Mouse (Mus musculus): ENCODE results near the gene Pip5k1b. TPM values are rescaled to one million over a fixed set of nuclear protein-coding genes. Genes with fewer than 3 reads are reported as not detected.

The Pip5k1b gene
- total and polyA plus RNA-seq, 3 experiments = 14.6 to 23.1 (median 22.2) TPM

- peak; percentile 26 to 27 for DNase-seq
- Histone ChIP-seq H3K4me1 (ENCODE audit: control insufficient read depth, insufficient read depth, low read length) (peaks cover 7% of the 10 kb centered on the region), H3K27ac (peak overlapping the region; percentile 54), H3K9ac (ENCODE audit: low read depth, low read length) (no peak overlapping the region), H3K4me3 (no peak overlapping the region), H3K27me3 (ENCODE audit: control insufficient read depth, insufficient read depth, low read length) (no peaks in the 10 kb centered on the region), H3K36me3 (ENCODE audit: control insufficient read depth, insufficient read depth, low read length) (no peaks in the 10 kb centered on the region), H3K79me2 (replicated peaks; ENCODE audit: control insufficient read depth, insufficient read depth, low read length) (no peaks in the 10 kb centered on the region)
- TF ChIP-seq EP300 (IDR thresholded peaks at IDR 0.05; ENCODE audit: insufficient read depth, low read depth, low read length) (no peak), CTCF (IDR thresholded peaks at IDR 0.05) (no peak), POLR2A (IDR thresholded peaks at IDR 0.05; ENCODE audit: insufficient read depth, low read depth, low read length) (no peak)
- WGBS = 7% methylated on average over 6 of the region's 6 CpGs
- intact Hi-C loops (cut with DNase I) = no loop called here
Measured at GRCm38 (mm10) chr19:24251869-24252268, 303.8 kb downstream of the Pip5k1b start.

Other genes starting within 250 kb of the Pip5k1b start
- 10 to 100 TPM; 25.2 to 28.8 TPM for gene Fam122a, start 78.5 kb downstream of the Pip5k1b start, total RNA-seq (2021)
- 26.4 and 27.4 TPM in 2 replicates for gene Fam122a, start 78.5 kb downstream of the Pip5k1b start, polyA plus RNA-seq (2012; rRNA removed)
- under 1 TPM; 0.08 to 0.11 TPM for gene Tmem252, start 118.1 kb upstream of the Pip5k1b start, total RNA-seq (2021)
- gene Tmem252, start 118.1 kb upstream of the Pip5k1b start, polyA plus RNA-seq (2012; rRNA removed) = 0.10 and 0.15 TPM in 2 replicates